Mouse (Mus musculus): Measurements from ENCODE around the gene Leng1.

DNA sequence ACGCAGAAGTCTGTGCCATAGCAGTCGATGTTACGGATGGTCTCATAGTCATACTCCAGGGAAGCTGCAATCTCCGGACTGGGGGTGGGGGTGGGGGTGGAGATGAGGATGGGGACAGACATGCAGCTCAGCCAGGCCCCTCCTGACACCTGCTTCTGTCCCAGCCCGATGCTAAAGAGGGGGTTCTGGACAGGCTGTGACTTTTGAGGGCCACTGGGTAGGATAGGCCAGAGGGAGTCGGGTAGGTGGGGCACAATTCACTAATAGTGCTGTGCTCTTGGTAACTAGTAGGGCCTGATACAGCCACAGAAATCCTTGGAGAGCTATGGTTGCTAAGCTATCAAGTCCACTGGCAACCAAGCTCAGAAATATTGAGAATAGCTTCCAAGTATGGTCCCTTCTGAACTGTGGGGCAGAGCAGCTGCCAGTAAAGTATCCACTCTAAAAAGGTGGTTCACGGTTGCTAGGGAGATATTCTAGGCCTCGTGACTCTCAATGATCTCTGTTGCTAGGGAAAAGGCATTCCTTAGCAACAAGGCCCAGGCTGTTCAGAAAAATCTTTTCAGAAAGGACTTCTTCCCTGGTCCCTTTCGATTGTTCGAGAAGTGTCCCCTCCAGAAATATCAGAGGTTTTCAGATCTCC, 18.4 kb upstream of the Leng1 start:
- TF ChIP-seq CTCF (conservative IDR thresholded peaks at IDR 0.05; ENCODE audit: low read length) (no peak), POU5F1 (IDR thresholded peaks at IDR 0.05; ENCODE audit: borderline replicate concordance, low read length) (no peak), NANOG (IDR thresholded peaks at IDR 0.05; ENCODE audit: borderline replicate concordance, low read length) (no peak)

Data from E14TG2a.4 (cell line).